Mouse (Mus musculus) stomach, embryonic 14.5 days (tissue): Measurements from ENCODE around the gene Peg3. TPM values are rescaled to one million over a fixed set of nuclear protein-coding genes. Genes with fewer than 3 reads are reported as not detected.

ENCODE experiments used
- ATAC-seq: fragments of 200-750 bp; cut with Nextera tagmentation; 2 replicates; pipeline ENCODE4 v1.8.0; 2017; ENCODE audit warnings: low read depth, moderate TSS enrichment; ENCODE audit not compliant: insufficient number of reproducible peaks, insufficient read depth, low FRiP score
- H3K27ac ChIP-seq: fragments of 300-500 bp; sonication (generic); 2 replicates; pipeline ENCODE4 v1.5.1; 2014; ENCODE audit warnings: mild to moderate bottlenecking, low read length, moderate library complexity, mixed read lengths
- H3K27me3 ChIP-seq: fragments of 300-500 bp; sonication (generic); 2 replicates; pipeline ENCODE4 v1.6.1; 2014; ENCODE audit warnings: low read length, control low read depth, mixed read lengths; ENCODE audit not compliant: control insufficient read depth, insufficient read depth
- H3K36me3 ChIP-seq: fragments of 300-500 bp; sonication (generic); 2 replicates; pipeline ENCODE4 v1.6.1; 2014; ENCODE audit warnings: mild to moderate bottlenecking, control low read depth, low read length, moderate library complexity, mixed read lengths; ENCODE audit not compliant: control insufficient read depth, insufficient read depth
- H3K4me1 ChIP-seq: fragments of 300-500 bp; sonication (generic); 2 replicates; pipeline ENCODE4 v1.6.1; 2014; ENCODE audit warnings: low read length, control low read depth, mixed read lengths; ENCODE audit not compliant: control insufficient read depth, insufficient read depth
- H3K4me2 ChIP-seq: fragments of 300-500 bp; sonication (generic); replicated peaks from 2 replicates; pipeline ENCODE4 v1.6.1; 2014; ENCODE audit warnings: low read depth, low read length, control low read depth
- H3K4me3 ChIP-seq: fragments of 300-500 bp; sonication (generic); 2 replicates; pipeline ENCODE4 v1.5.1; 2014; ENCODE audit warnings: low read depth, low read length, control low read depth
- H3K9ac ChIP-seq: fragments of 300-500 bp; sonication (generic); replicated peaks from 2 replicates; pipeline ENCODE4 v1.6.1; 2014; ENCODE audit warnings: low read depth, mild to moderate bottlenecking, control low read depth, low read length, moderate library complexity, mixed read lengths
- H3K9me3 ChIP-seq: fragments of 300-500 bp; sonication (generic); 2 replicates; pipeline ENCODE4 v1.6.1; 2016; ENCODE audit warnings: low read depth, low read length, control low read depth; ENCODE audit not compliant: control insufficient read depth
- WGBS: fragments of 180-500 bp; shearing (Covaris S2); extraction: QIAGEN DNeasy Blood & Tissue Kit; methylation state at CpG from one replicate; pipeline ENCODE4 v1.1.7; 2014; 5-methylcytosine and 5-hydroxymethylcytosine counted together
- polyA plus RNA-seq: library from polyadenylated mRNA; unstranded; fragments of >200 nt; fragmentation: Nextera tagmentation; extraction: Ambion mirVana; gene quantifications from 2 replicates; pipeline ENCODE4 v1.2.1, GENCODE M21; 2014

Gene Peg3
- polyA plus RNA-seq, 1 experiment from 2014 or later = 210 TPM

GRCm38 (mm10) chr7:6730801-6731200, 570 bp upstream of the Peg3 start:
- Histone ChIP-seq H3K4me1 (no peaks in the 10 kb centered on the region), H3K36me3 (peaks cover 3% of the 10 kb centered on the region; the same call in 1 of the 2 replicates), H3K4me3 (peak overlapping the region; percentile 62), H3K9me3 (peaks cover 35% of the 10 kb centered on the region), H3K27me3 (no peaks in the 10 kb centered on the region), H3K4me2 (peak overlapping the region; percentile 41), H3K27ac (peak overlapping the region; percentile 24; the same call in 1 of the 2 replicates), H3K9ac (0 out of 2 replicates have a peak overlapping the region, but pooled peaks have one; percentile 26)
- 48% methylated on average over 15 of the region's 15 CpGs for WGBS
- no peak for ATAC-seq

GRCm38 (mm10) chr7:6729061-6729817, 992 bp downstream of the Peg3 start:
- peak overlapping the region; percentile 62 for H3K4me3 ChIP-seq
- peak overlapping the region; percentile 92 for H3K27ac ChIP-seq
- H3K9ac ChIP-seq = peak overlapping the region; percentile 60
- no peaks in the 10 kb centered on the region for H3K27me3 ChIP-seq
- peaks cover 15% of the 10 kb centered on the region; the same call in 1 of the 2 replicates for H3K36me3 ChIP-seq
- ATAC-seq = peak; percentile 70
- H3K4me2 ChIP-seq = peak overlapping the region; percentile 41
- no peaks in the 10 kb centered on the region for H3K4me1 ChIP-seq
- peaks cover 35% of the 10 kb centered on the region for H3K9me3 ChIP-seq
- WGBS = 46% methylated on average over 37 of the region's 37 CpGs

GRCm38 (mm10) chr7:6728263-6728931, 1.8 kb downstream of the Peg3 start:
- WGBS = 56% methylated on average over 19 of the region's 19 CpGs
- peak; percentile 79 for ATAC-seq

GRCm38 (mm10) chr7:6727351-6728121, 2.7 kb downstream of the Peg3 start:
- no peak overlapping the region for H3K9ac ChIP-seq
- H3K27me3 ChIP-seq = no peaks in the 10 kb centered on the region
- peaks cover 25% of the 10 kb centered on the region; the same call in 1 of the 2 replicates for H3K36me3 ChIP-seq
- H3K27ac ChIP-seq = peak overlapping the region; percentile 35
- H3K4me2 ChIP-seq = peak overlapping the region; percentile 28
- peaks cover 35% of the 10 kb centered on the region for H3K9me3 ChIP-seq
- H3K4me3 ChIP-seq = peak overlapping the region; percentile 62
- peak; percentile 43 for ATAC-seq
- WGBS = 51% methylated on average over 19 of the region's 19 CpGs
- no peaks in the 10 kb centered on the region for H3K4me1 ChIP-seq

More at GRCm38 (mm10) chr7:6728263-6728931, 1.8 kb downstream of the Peg3 start:
- H3K27ac ChIP-seq = peak overlapping the region; percentile 92
- peaks cover 35% of the 10 kb centered on the region for H3K9me3 ChIP-seq
- H3K4me3 ChIP-seq = peak overlapping the region; percentile 62
- H3K4me2 ChIP-seq = peak overlapping the region; percentile 33
- peak overlapping the region; percentile 36; the same call in 1 of the 2 replicates for H3K9ac ChIP-seq
- peaks cover 21% of the 10 kb centered on the region; the same call in 1 of the 2 replicates for H3K36me3 ChIP-seq
- no peaks in the 10 kb centered on the region for H3K4me1 ChIP-seq
- H3K27me3 ChIP-seq = no peaks in the 10 kb centered on the region

- Histone ChIP-seq H3K27ac (no peak overlapping the region), H3K4me3 (no peak overlapping the region), H3K27me3 (no peaks in the 10 kb centered on the region), H3K4me1 (no peaks in the 10 kb centered on the region), H3K4me2 (no peak overlapping the region), H3K36me3 (peaks cover 53% of the 10 kb centered on the region), H3K9ac (no peak overlapping the region), H3K9me3 (peaks cover 7% of the 10 kb centered on the region; the same call in 1 of the 2 replicates)
- no peak for ATAC-seq
- 88% methylated on average over 15 of the region's 15 CpGs for WGBS
Observed at GRCm38 (mm10) chr7:6709396-6709795, 20.8 kb downstream of the Peg3 start.

- WGBS = 81% methylated on average over 17 of the region's 17 CpGs
- ATAC-seq = no peak
Observed at GRCm38 (mm10) chr7:6708451-6709180, 21.6 kb downstream of the Peg3 start.

GRCm38 (mm10) chr7:6707416-6708015, 22.7 kb downstream of the Peg3 start:
- WGBS = 92% methylated on average over 23 of the region's 23 CpGs
- Histone ChIP-seq H3K4me1 (no peaks in the 10 kb centered on the region), H3K4me2 (no peak overlapping the region), H3K9ac (no peak overlapping the region), H3K27ac (no peak overlapping the region), H3K4me3 (no peak overlapping the region), H3K9me3 (peaks cover 7% of the 10 kb centered on the region; the same call in 1 of the 2 replicates), H3K27me3 (no peaks in the 10 kb centered on the region), H3K36me3 (peaks cover 40% of the 10 kb centered on the region)
- ATAC-seq = no peak

More at GRCm38 (mm10) chr7:6708451-6709180, 21.6 kb downstream of the Peg3 start:
- Histone ChIP-seq H3K4me3 (no peak overlapping the region), H3K4me2 (no peak overlapping the region), H3K9me3 (peaks cover 7% of the 10 kb centered on the region; the same call in 1 of the 2 replicates), H3K36me3 (peaks cover 49% of the 10 kb centered on the region), H3K4me1 (no peaks in the 10 kb centered on the region), H3K9ac (no peak overlapping the region), H3K27me3 (no peaks in the 10 kb centered on the region), H3K27ac (no peak overlapping the region)
